Mouse (Mus musculus): ENCODE data around the gene Adsl. TPM values are rescaled to one million over a fixed set of nuclear protein-coding genes. Genes with fewer than 3 reads are reported as not detected.
"Not testable (repeated sequence)": the region's sequence is repeated elsewhere in the genome, so short reads cannot be mapped to it uniquely, and the experiment has no call there.

Adsl gene
- polyA plus RNA-seq, 1 experiment from 2014 or later: 197 TPM

DNA sequence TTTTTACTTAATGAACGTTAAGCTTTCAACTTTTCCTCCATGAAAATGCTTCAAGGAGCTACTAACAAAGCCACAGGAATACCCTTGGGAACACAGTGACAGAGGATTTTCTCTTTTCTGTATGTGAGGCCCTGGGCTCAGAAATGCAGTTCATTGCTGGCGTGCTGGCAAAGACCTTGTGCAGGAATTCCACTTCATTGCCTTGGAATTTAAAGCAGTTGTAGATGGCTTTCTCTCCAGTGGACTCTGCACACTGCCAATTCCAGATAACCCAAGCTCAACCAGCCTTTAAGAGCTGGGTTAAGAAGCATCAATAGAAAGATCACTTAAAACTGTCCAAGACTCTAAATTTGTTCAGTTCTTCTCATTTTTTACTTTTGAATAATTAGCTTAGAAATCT is 32.4 kb upstream of the Adsl start:
- H3K27ac ChIP-seq (ENCODE audit: low read depth, low read length): no peak overlapping the region
- no peak overlapping the region for H3K9ac ChIP-seq (ENCODE audit: low read depth, low read length)
- no peak overlapping the region for H3K4me2 ChIP-seq (replicated peaks; ENCODE audit: low read depth, low read length)
- no peaks in the 10 kb centered on the region for H3K9me3 ChIP-seq (ENCODE audit: control insufficient read depth, low read length)
- H3K36me3 ChIP-seq (ENCODE audit: control insufficient read depth, insufficient read depth, low read length): peaks cover 89% of the 10 kb centered on the region
- no peak for ATAC-seq (ENCODE audit: low FRiP score, low TSS enrichment)
- no peaks in the 10 kb centered on the region for H3K4me1 ChIP-seq (ENCODE audit: control insufficient read depth, insufficient read depth, low read length)
- H3K4me3 ChIP-seq (ENCODE audit: low read length): no peak overlapping the region
- 81% methylated on average over 2 of the region's 2 CpGs for WGBS
- H3K27me3 ChIP-seq (ENCODE audit: control insufficient read depth, insufficient read depth, low read length): no peaks in the 10 kb centered on the region

DNA sequence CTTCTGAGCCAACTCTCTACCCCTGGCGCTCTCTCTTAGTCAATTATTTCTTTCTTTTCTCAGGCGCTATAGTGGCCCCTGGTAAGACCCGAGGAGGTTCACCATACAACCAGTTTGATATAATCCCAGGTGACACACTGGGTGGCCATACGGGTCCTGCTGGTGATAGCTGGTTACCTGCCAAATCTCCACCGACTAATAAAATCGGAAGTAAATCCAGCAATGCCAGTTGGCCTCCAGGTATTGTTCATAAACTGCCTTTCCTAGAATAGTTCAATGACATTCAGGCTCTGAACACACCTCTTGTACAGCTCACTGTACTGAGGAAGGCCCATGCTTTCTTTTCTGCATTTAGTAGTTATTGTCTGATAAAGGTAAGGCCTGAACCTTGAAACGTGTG is 31.7 kb upstream of the Adsl start:
- no peaks in the 10 kb centered on the region for H3K27me3 ChIP-seq (ENCODE audit: control insufficient read depth, insufficient read depth, low read length)
- no peak overlapping the region for H3K27ac ChIP-seq (ENCODE audit: low read depth, low read length)
- no peak overlapping the region for H3K4me2 ChIP-seq (replicated peaks; ENCODE audit: low read depth, low read length)
- no peak overlapping the region for H3K4me3 ChIP-seq (ENCODE audit: low read length)
- WGBS: 93% methylated on average over 7 of the region's 7 CpGs
- H3K9ac ChIP-seq (ENCODE audit: low read depth, low read length): no peak overlapping the region
- peaks cover 84% of the 10 kb centered on the region for H3K36me3 ChIP-seq (ENCODE audit: control insufficient read depth, insufficient read depth, low read length)
- H3K4me1 ChIP-seq (ENCODE audit: control insufficient read depth, insufficient read depth, low read length): no peaks in the 10 kb centered on the region
- H3K9me3 ChIP-seq (ENCODE audit: control insufficient read depth, low read length): no peaks in the 10 kb centered on the region
- ATAC-seq (ENCODE audit: low FRiP score, low TSS enrichment): no peak

- H3K4me2 ChIP-seq (replicated peaks; ENCODE audit: low read depth, low read length): no peak overlapping the region
- no peak overlapping the region for H3K27ac ChIP-seq (ENCODE audit: low read depth, low read length)
- no peaks in the 10 kb centered on the region for H3K4me1 ChIP-seq (ENCODE audit: control insufficient read depth, insufficient read depth, low read length)
- no peaks in the 10 kb centered on the region for H3K9me3 ChIP-seq (ENCODE audit: control insufficient read depth, low read length)
- ATAC-seq (ENCODE audit: low FRiP score, low TSS enrichment): no peak
- H3K27me3 ChIP-seq (ENCODE audit: control insufficient read depth, insufficient read depth, low read length): no peaks in the 10 kb centered on the region
- H3K9ac ChIP-seq (ENCODE audit: low read depth, low read length): no peak overlapping the region
- no peak overlapping the region for H3K4me3 ChIP-seq (ENCODE audit: low read length)
- 94% methylated on average over 3 of the region's 3 CpGs for WGBS
- H3K36me3 ChIP-seq (ENCODE audit: control insufficient read depth, insufficient read depth, low read length): peaks cover 73% of the 10 kb centered on the region
Measured at GRCm38 (mm10) chr15:80920346-80920745, 27.9 kb upstream of the Adsl start.

DNA sequence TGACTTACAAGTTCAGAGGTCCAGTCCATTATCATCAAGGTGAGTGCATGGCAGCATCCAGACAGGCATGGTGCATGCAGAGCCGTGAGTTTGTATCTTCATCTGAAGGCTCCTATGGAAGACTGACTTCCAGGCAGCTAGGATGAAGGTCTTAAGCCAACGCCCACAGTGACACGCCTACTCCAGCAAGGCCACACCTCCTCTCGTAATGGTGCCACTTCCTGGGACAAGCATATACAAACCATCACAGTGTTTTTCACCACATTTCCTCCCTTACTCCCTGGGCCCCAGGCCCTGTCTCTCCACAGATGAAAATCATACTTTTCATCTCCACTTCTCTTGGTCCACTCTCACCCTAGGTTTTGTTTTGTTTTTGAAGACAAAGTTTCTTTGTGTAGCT is 26.5 kb upstream of the Adsl start:
- Histone ChIP-seq H3K9me3 (ENCODE audit: control insufficient read depth, low read length) (no peaks in the 10 kb centered on the region), H3K36me3 (ENCODE audit: control insufficient read depth, insufficient read depth, low read length) (peaks cover 68% of the 10 kb centered on the region), H3K27me3 (ENCODE audit: control insufficient read depth, insufficient read depth, low read length) (no peaks in the 10 kb centered on the region), H3K4me2 (replicated peaks; ENCODE audit: low read depth, low read length) (no peak overlapping the region), H3K4me3 (ENCODE audit: low read length) (no peak overlapping the region), H3K9ac (ENCODE audit: low read depth, low read length) (no peak overlapping the region), H3K4me1 (ENCODE audit: control insufficient read depth, insufficient read depth, low read length) (no peaks in the 10 kb centered on the region), H3K27ac (ENCODE audit: low read depth, low read length) (no peak overlapping the region)
- WGBS: 78% methylated on average over 4 of the region's 4 CpGs
- no peak for ATAC-seq (ENCODE audit: low FRiP score, low TSS enrichment)

DNA sequence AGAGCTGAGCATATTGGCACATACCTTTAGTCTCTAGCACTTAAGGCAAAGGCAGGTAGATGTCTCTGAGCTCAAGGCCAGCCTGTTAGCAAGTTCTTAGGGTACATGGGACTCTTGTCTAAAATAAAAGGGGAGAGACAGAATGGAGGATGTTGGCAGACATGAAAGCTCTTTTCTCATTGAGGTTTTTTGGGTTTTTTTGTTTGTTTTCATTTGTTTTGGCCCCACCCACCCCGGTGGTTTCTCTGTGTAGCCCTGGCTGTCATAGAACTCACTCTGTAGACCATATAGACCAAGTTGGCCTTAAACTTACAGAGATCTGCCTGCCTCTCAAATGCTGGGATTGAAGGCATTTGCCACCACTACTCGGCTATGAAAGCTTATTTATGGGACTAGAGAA is 24.1 kb upstream of the Adsl start:
- no peak overlapping the region for H3K9ac ChIP-seq (ENCODE audit: low read depth, low read length)
- no peak for ATAC-seq (ENCODE audit: low FRiP score, low TSS enrichment)
- WGBS: 96% methylated on average over 2 of the region's 2 CpGs
- H3K27me3 ChIP-seq (ENCODE audit: control insufficient read depth, insufficient read depth, low read length): no peaks in the 10 kb centered on the region
- peaks cover 67% of the 10 kb centered on the region for H3K36me3 ChIP-seq (ENCODE audit: control insufficient read depth, insufficient read depth, low read length)
- no peak overlapping the region for H3K4me2 ChIP-seq (replicated peaks; ENCODE audit: low read depth, low read length)
- no peak overlapping the region for H3K4me3 ChIP-seq (ENCODE audit: low read length)
- no peaks in the 10 kb centered on the region for H3K4me1 ChIP-seq (ENCODE audit: control insufficient read depth, insufficient read depth, low read length)
- H3K27ac ChIP-seq (ENCODE audit: low read depth, low read length): no peak overlapping the region
- H3K9me3 ChIP-seq (ENCODE audit: control insufficient read depth, low read length): no peaks in the 10 kb centered on the region

DNA sequence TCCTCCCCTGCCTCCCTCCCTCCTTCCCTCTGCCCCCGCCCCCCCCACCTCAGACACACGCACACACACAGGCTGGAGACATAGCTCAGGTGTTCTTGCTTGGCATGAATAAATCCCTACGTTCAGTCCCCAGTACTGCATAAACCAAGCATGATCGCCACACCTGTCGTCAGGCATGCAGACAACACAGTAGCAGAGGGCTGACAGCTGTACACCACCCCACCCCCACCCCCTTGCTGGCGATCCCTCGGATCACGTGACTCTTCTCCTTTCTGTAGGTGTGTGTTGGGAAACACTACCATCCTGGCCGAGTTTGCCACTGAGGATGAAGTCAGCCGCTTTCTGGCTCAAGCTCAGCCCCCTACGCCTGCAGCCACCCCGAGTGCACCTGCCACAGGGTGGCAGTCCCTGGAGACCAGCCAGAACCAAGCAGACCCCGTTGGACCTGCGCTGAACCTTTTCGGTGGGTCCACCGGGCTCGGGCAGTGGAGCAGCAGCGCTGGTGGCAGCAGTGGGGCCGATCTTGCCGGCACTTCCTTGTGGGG is 19.4 kb upstream of the Adsl start:
- Histone ChIP-seq H3K27me3 (ENCODE audit: control insufficient read depth, insufficient read depth, low read length) (no peaks in the 10 kb centered on the region), H3K4me3 (ENCODE audit: low read length) (no peak overlapping the region), H3K4me1 (ENCODE audit: control insufficient read depth, insufficient read depth, low read length) (no peaks in the 10 kb centered on the region), H3K9ac (ENCODE audit: low read depth, low read length) (no peak overlapping the region), H3K27ac (ENCODE audit: low read depth, low read length) (no peak overlapping the region), H3K36me3 (ENCODE audit: control insufficient read depth, insufficient read depth, low read length) (peaks cover 62% of the 10 kb centered on the region), H3K4me2 (replicated peaks; ENCODE audit: low read depth, low read length) (no peak overlapping the region), H3K9me3 (ENCODE audit: control insufficient read depth, low read length) (no peaks in the 10 kb centered on the region)
- no peak for ATAC-seq (ENCODE audit: low FRiP score, low TSS enrichment)
- WGBS: 89% methylated on average over 20 of the region's 20 CpGs

DNA sequence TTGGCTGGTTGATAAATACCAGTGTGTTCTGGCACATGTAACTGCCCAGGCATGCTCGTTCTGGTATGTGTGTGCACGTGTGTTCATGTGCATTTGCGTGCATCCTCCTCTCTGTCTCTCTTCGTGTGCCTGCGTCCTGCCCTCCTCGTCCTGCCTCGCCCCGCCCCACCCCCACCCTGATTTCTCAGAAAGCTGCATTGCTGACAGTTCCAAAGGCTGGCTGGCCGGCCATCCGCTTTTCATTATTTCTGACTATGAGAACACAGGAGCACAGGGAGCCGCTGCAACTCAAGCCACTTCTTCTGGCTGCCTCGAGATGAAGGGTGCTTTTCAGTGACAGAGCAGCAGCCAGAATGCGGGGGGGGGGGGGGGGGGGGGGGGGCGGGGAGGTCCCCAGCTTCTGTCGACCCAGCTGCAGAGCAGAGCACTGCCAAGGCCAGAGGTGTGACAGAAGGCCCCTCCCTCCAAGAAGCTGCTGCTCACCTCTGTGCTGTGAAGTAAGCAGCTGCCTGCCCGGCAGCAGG is 18.2 kb upstream of the Adsl start:
- no peak overlapping the region for H3K9ac ChIP-seq (ENCODE audit: low read depth, low read length)
- no peaks in the 10 kb centered on the region for H3K9me3 ChIP-seq (ENCODE audit: control insufficient read depth, low read length)
- no peak for ATAC-seq (ENCODE audit: low FRiP score, low TSS enrichment)
- 48% methylated on average over 14 of the region's 16 CpGs for WGBS
- H3K4me2 ChIP-seq (replicated peaks; ENCODE audit: low read depth, low read length): no peak overlapping the region
- H3K36me3 ChIP-seq (ENCODE audit: control insufficient read depth, insufficient read depth, low read length): peaks cover 52% of the 10 kb centered on the region
- no peaks in the 10 kb centered on the region for H3K27me3 ChIP-seq (ENCODE audit: control insufficient read depth, insufficient read depth, low read length)
- H3K27ac ChIP-seq (ENCODE audit: low read depth, low read length): no peak overlapping the region
- no peak overlapping the region for H3K4me3 ChIP-seq (ENCODE audit: low read length)
- no peaks in the 10 kb centered on the region for H3K4me1 ChIP-seq (ENCODE audit: control insufficient read depth, insufficient read depth, low read length)

- not testable (repeated sequence) for H3K9me3 ChIP-seq (ENCODE audit: control insufficient read depth, low read length); H3K9ac ChIP-seq (ENCODE audit: low read depth, low read length); ATAC-seq (ENCODE audit: low FRiP score, low TSS enrichment); H3K27ac ChIP-seq (ENCODE audit: low read depth, low read length); H3K27me3 ChIP-seq (ENCODE audit: control insufficient read depth, insufficient read depth, low read length); H3K4me3 ChIP-seq (ENCODE audit: low read length); H3K4me2 ChIP-seq (replicated peaks; ENCODE audit: low read depth, low read length); H3K4me1 ChIP-seq (ENCODE audit: control insufficient read depth, insufficient read depth, low read length)
- 93% methylated on average over 23 of the region's 23 CpGs for WGBS
- H3K36me3 ChIP-seq (ENCODE audit: control insufficient read depth, insufficient read depth, low read length): peaks cover 48% of the 10 kb centered on the region
Measured at GRCm38 (mm10) chr15:80930676-80931320, 17.5 kb upstream of the Adsl start.

GRCm38 (mm10) chr15:80931345-80931960 is 16.8 kb upstream of the Adsl start:
- no peaks in the 10 kb centered on the region for H3K4me1 ChIP-seq (ENCODE audit: control insufficient read depth, insufficient read depth, low read length)
- ATAC-seq (ENCODE audit: low FRiP score, low TSS enrichment): no peak
- 92% methylated on average over 9 of the region's 9 CpGs for WGBS
- no peak overlapping the region for H3K4me3 ChIP-seq (ENCODE audit: low read length)
- H3K27me3 ChIP-seq (ENCODE audit: control insufficient read depth, insufficient read depth, low read length): no peaks in the 10 kb centered on the region
- peaks cover 47% of the 10 kb centered on the region for H3K36me3 ChIP-seq (ENCODE audit: control insufficient read depth, insufficient read depth, low read length)
- H3K4me2 ChIP-seq (replicated peaks; ENCODE audit: low read depth, low read length): no peak overlapping the region
- H3K9ac ChIP-seq (ENCODE audit: low read depth, low read length): no peak overlapping the region
- no peaks in the 10 kb centered on the region for H3K9me3 ChIP-seq (ENCODE audit: control insufficient read depth, low read length)
- H3K27ac ChIP-seq (ENCODE audit: low read depth, low read length): no peak overlapping the region

Measured in kidney, embryonic 14.5 days (tissue).